Mouse (Mus musculus) forebrain, embryonic 10.5 days (tissue): ENCODE results near the gene Oas1c. TPM values are rescaled to one million over a fixed set of nuclear protein-coding genes. Genes with fewer than 3 reads are reported as not detected.
"Not testable (repeated sequence)": the region's sequence is repeated elsewhere in the genome, so short reads cannot be mapped to it uniquely, and the experiment has no call there.

Source experiments
- DNase-seq: peaks from one replicate; pipeline ENCODE4 v3.0.0-alpha.2; 2017; ENCODE audit warnings: low spot score; ENCODE audit errors: extremely low spot score
- H3K27ac ChIP-seq: fragments of 300-500 bp; sonication (generic); 2 replicates; pipeline ENCODE4 v1.5.1; 2016; ENCODE audit warnings: mild to moderate bottlenecking
- H3K27me3 ChIP-seq: fragments of 300-500 bp; sonication (generic); 2 replicates; pipeline ENCODE4 v1.6.1; 2016; ENCODE audit warnings: mild to moderate bottlenecking; ENCODE audit not compliant: poor library complexity, severe bottlenecking
- H3K36me3 ChIP-seq: fragments of 300-500 bp; sonication (generic); replicated peaks from 2 replicates; pipeline ENCODE4 v1.6.1; 2016; ENCODE audit warnings: mild to moderate bottlenecking, moderate library complexity
- H3K4me1 ChIP-seq: fragments of 300-500 bp; sonication (generic); 2 replicates; pipeline ENCODE4 v1.6.1; 2016
- H3K4me3 ChIP-seq: fragments of 300-500 bp; sonication (generic); 2 replicates; pipeline ENCODE4 v1.5.1; 2016; ENCODE audit warnings: mild to moderate bottlenecking, moderate library complexity
- H3K9me3 ChIP-seq: fragments of 300-500 bp; sonication (generic); 2 replicates; pipeline ENCODE4 v1.6.1; 2016; ENCODE audit warnings: mild to moderate bottlenecking, moderate library complexity
- WGBS: fragments of 180-500 bp; shearing (Covaris S2); methylation state at CpG from one replicate; pipeline ENCODE4 v1.1.7; 2016; 5-methylcytosine and 5-hydroxymethylcytosine counted together
- polyA plus RNA-seq: library from polyadenylated mRNA; unstranded; fragments of >200 nt; fragmentation: Nextera tagmentation; extraction: Ambion mirVana; gene quantifications from 2 replicates; pipeline ENCODE4 v1.2.1, GENCODE M21; 2016

Oas1c gene
- polyA plus RNA-seq, 1 experiment from 2014 or later, result 0.41 TPM

DNA sequence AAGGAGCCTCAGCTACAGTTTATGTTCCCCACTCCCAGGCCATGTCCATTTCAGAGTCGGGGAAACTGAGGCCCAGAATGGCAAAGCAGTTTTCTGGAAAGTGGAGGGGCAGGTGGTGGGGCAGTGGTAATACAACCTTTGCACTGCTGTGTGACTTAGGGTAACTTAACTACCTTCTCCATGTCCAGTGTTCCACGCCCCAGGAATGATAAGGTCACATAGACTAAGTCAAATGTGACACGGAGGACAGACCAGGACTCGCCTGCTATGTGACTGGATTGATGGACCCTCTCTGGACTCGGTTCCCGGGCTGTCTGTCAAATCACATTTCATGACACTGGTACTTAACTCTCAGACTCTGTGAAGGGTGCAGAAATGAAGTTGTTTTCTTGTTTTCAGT is 709 bp upstream of the Oas1c start:
- Histone ChIP-seq H3K4me3 (peak overlapping the region; percentile 41), H3K4me1 (peaks cover 22% of the 10 kb centered on the region), H3K27ac (peak overlapping the region; percentile 77; the same call in 1 of the 2 replicates), H3K27me3 (no peaks in the 10 kb centered on the region), H3K36me3 (no peaks in the 10 kb centered on the region), H3K9me3 (no peaks in the 10 kb centered on the region)
- 83% methylated on average over 6 of the region's 6 CpGs for WGBS
- DNase-seq, result no peak

- Histone ChIP-seq H3K4me3 (no peak overlapping the region), H3K27me3 (no peaks in the 10 kb centered on the region), H3K4me1 (peaks cover 22% of the 10 kb centered on the region), H3K36me3 (no peaks in the 10 kb centered on the region), H3K27ac (no peak overlapping the region), H3K9me3 (no peaks in the 10 kb centered on the region)
- WGBS, result 51% methylated on average over 6 of the region's 6 CpGs
- no peak for DNase-seq
These were observed 3.1 kb downstream of the Oas1c start for GRCm38 (mm10) chr5:120809171-120809570.

DNA sequence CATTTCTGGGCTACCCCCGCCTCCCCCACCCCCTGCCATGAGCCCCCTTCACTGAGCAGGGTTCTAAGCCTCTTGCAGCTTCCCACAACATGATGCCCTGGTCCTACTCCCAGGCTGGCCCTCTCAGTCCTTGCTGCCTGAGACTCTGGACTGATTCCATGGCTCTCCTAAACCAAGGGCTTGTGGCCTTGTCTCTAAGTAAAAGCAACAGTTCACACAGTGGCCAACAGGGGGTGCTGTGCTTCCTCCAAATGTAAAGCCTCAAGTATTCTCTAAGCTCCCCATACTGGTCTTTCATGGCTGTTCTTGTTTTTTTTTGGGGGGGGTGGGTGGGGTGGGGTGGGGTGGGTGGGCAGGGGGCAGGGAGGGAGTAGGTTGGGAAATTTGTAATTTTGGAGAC is 5.9 kb downstream of the Oas1c start:
- no peak overlapping the region for H3K4me3 ChIP-seq
- no peaks in the 10 kb centered on the region for H3K27me3 ChIP-seq
- H3K27ac ChIP-seq, result no peak overlapping the region
- 82% methylated on average over 1 of the region's 1 CpGs for WGBS
- H3K4me1 ChIP-seq, result peaks cover 8% of the 10 kb centered on the region
- no peaks in the 10 kb centered on the region for H3K9me3 ChIP-seq
- no peaks in the 10 kb centered on the region for H3K36me3 ChIP-seq
- peak; percentile 62 for DNase-seq

GRCm38 (mm10) chr5:120803596-120803995 is 8.7 kb downstream of the Oas1c start:
- Histone ChIP-seq H3K4me1 (no peaks in the 10 kb centered on the region), H3K9me3 (no peaks in the 10 kb centered on the region), H3K36me3 (no peaks in the 10 kb centered on the region), H3K27me3 (no peaks in the 10 kb centered on the region), H3K27ac (no peak overlapping the region), H3K4me3 (no peak overlapping the region)
- no peak for DNase-seq
- 71% methylated on average over 2 of the region's 2 CpGs for WGBS

DNA sequence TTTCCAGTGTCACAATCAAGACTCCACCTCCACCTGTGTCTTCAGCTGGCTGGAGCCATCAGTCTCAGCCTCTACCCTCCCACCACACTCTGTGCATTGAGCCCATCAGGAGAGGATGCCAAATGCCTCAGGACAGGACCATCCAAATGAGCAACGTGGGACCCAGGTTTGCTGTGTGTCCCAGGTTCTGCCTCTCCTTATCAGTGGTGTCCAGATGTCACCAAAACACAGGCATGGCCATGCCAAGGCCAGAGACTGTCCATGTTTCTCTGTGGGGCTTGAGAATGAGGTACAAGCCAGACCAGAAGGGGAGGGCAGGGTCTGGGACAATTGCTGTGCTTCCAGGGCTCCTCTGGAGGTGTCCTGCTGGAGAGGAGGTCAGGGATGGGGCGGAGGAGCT is 13.4 kb downstream of the Oas1c start:
- not testable (repeated sequence) for H3K27ac ChIP-seq, DNase-seq, H3K27me3 ChIP-seq, H3K9me3 ChIP-seq, H3K36me3 ChIP-seq, H3K4me1 ChIP-seq, H3K4me3 ChIP-seq
- WGBS, result 57% methylated on average over 2 of the region's 2 CpGs

GRCm38 (mm10) chr5:120798147-120798546 is 14.2 kb downstream of the Oas1c start:
- not testable (repeated sequence) for H3K27ac ChIP-seq, H3K36me3 ChIP-seq, H3K27me3 ChIP-seq, H3K4me1 ChIP-seq, DNase-seq, H3K9me3 ChIP-seq, H3K4me3 ChIP-seq
- 81% methylated on average over 5 of the region's 5 CpGs for WGBS

GRCm38 (mm10) chr5:120795480-120796034 is 16.8 kb downstream of the Oas1c start, which contains the start of gene Oas1e:
Gene Oas1e (minus strand): TSS chr5:120795530.
- DNase-seq, H3K9me3 ChIP-seq, H3K36me3 ChIP-seq, H3K4me1 ChIP-seq, H3K27ac ChIP-seq, H3K4me3 ChIP-seq, H3K27me3 ChIP-seq: not testable (repeated sequence)
- WGBS, result 72% methylated on average over 8 of the region's 9 CpGs

- no peak overlapping the region for H3K27ac ChIP-seq
- DNase-seq, result peak; percentile 44
- H3K36me3 ChIP-seq, result no peaks in the 10 kb centered on the region
- 38% methylated on average over 2 of the region's 2 CpGs for WGBS
- no peaks in the 10 kb centered on the region for H3K9me3 ChIP-seq
- no peaks in the 10 kb centered on the region for H3K4me1 ChIP-seq
- no peaks in the 10 kb centered on the region for H3K27me3 ChIP-seq
- H3K4me3 ChIP-seq, result no peak overlapping the region
These were observed 19.3 kb downstream of the Oas1c start for GRCm38 (mm10) chr5:120793043-120793442.

DNA sequence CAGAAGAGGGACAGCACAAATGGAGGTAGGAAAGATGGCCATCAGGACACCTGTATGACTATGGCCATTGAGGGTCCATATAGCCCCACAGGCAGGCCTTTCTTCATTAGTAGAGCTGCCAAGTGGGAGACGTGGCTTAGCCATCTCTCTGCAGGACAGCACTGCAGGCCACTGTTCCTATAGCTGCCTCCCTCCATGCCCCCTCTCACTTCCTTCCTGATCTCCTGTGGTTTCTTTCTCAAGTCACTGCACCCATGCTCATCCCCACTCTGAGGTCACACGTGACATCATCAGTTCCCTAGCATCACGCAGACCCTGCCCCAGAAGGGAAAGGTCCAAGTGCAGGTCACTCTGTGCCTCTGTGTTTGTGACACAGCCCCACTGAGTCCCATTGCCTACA is 25.3 kb downstream of the Oas1c start:
- H3K27me3 ChIP-seq, result no peaks in the 10 kb centered on the region
- H3K27ac ChIP-seq, result no peak overlapping the region
- no peaks in the 10 kb centered on the region for H3K4me1 ChIP-seq
- H3K36me3 ChIP-seq, result no peaks in the 10 kb centered on the region
- no peak overlapping the region for H3K4me3 ChIP-seq
- WGBS, result 79% methylated on average over 3 of the region's 3 CpGs
- H3K9me3 ChIP-seq, result no peaks in the 10 kb centered on the region
- DNase-seq, result no peak

DNA sequence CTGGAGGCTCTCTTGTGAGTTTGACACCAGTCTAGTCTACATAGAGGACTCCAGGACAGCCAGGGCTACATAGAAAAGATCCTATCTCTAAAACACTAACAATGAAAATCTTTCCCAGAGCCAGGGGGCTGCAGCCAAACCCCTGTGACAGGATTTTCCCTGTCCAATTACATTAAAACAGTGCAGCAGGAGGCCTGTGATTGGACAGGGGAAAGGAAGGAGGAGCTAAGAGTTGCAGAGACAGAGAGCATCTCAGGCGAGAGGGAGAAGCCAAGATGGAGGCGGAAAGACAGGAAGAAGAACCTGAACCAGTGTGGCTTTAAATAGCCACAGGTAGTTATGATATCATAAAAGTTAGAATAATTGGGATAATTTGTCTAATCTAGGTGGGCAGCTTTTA is 29.9 kb downstream of the Oas1c start:
- no peaks in the 10 kb centered on the region for H3K4me1 ChIP-seq
- DNase-seq, result no peak
- no peaks in the 10 kb centered on the region for H3K27me3 ChIP-seq
- H3K36me3 ChIP-seq, result no peaks in the 10 kb centered on the region
- no peak overlapping the region for H3K4me3 ChIP-seq
- H3K27ac ChIP-seq, result no peak overlapping the region
- 81% methylated on average over 2 of the region's 2 CpGs for WGBS
- no peaks in the 10 kb centered on the region for H3K9me3 ChIP-seq

DNA sequence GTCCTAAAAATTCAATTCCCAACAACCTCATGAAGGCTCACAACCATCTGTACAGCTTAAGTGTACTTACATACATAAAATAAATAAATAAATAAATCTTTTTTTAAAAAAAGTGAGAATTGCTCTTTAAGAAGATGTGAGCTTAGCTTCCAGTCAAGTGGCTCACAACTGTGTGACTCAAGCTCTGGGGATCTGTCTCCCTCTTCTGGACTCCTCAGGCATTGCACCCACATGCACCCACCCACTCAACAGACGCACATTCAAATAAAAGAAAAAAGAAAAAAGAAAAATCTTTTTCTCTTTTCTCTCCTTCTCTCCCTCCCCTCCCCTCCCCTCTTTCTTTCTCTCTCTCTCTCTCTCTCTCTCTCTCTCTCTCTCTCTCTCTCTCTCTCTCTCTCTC is 30.7 kb downstream of the Oas1c start:
- no peak for DNase-seq
- peaks cover 2% of the 10 kb centered on the region; the same call in 1 of the 2 replicates for H3K4me1 ChIP-seq
- no peaks in the 10 kb centered on the region for H3K9me3 ChIP-seq
- no peak overlapping the region for H3K4me3 ChIP-seq
- no peaks in the 10 kb centered on the region for H3K36me3 ChIP-seq
- no peak overlapping the region for H3K27ac ChIP-seq
- no peaks in the 10 kb centered on the region for H3K27me3 ChIP-seq
- WGBS, result 100% methylated on average over 1 of the region's 1 CpGs

DNA sequence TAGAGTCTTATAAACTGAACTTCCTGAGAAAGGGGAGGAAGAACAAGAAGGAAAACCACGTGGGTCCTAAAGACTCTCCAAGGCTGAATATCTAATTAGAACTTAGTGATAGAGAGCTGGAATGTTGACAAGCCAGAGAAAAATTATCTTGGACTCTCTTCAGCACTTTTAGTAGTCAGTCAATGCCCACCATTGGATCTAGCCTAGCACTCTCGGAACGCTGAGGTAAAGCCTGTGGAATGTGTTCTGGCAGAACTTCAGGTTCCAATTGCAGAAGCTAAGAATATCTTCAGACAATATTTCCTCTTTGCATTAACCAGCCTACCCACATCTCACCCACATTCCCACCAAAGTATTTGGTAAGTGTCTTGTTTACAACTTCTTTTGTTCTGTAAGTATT is 32.4 kb downstream of the Oas1c start:
- H3K4me1 ChIP-seq, result peaks cover 7% of the 10 kb centered on the region; the same call in 1 of the 2 replicates

DNA sequence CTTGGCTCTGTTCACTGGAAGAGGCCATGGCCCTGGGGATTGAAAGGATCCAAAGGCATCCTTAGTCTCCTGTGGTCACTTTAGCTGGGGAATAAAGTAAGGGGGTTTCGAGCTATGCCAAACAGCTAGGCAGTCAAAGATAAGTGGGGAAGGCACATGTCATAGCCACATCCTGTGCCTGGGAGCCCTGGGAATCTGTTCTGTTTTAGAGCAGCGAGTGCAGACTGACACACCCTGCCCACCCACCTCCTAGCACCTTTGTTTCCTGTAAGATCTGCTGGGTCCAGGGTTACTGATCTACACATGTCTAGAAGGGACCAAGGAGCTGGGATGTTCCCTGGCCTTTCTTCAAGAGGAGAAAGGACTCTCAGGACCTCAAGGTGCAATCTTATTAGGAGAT is 33.4 kb downstream of the Oas1c start:
- Histone ChIP-seq H3K27me3 (no peaks in the 10 kb centered on the region), H3K36me3 (no peaks in the 10 kb centered on the region), H3K4me1 (peaks cover 7% of the 10 kb centered on the region; the same call in 1 of the 2 replicates), H3K4me3 (no peak overlapping the region), H3K27ac (no peak overlapping the region), H3K9me3 (no peaks in the 10 kb centered on the region)
- WGBS, result 85% methylated on average over 2 of the region's 2 CpGs
- no peak for DNase-seq

More for the DNA sequence above, 32.4 kb downstream of the Oas1c start:
- H3K9me3 ChIP-seq, result no peaks in the 10 kb centered on the region
- H3K27me3 ChIP-seq, result no peaks in the 10 kb centered on the region
- WGBS, result 61% methylated on average over 3 of the region's 3 CpGs
- no peaks in the 10 kb centered on the region for H3K36me3 ChIP-seq
- H3K27ac ChIP-seq, result no peak overlapping the region
- no peak overlapping the region for H3K4me3 ChIP-seq
- DNase-seq, result no peak

DNA sequence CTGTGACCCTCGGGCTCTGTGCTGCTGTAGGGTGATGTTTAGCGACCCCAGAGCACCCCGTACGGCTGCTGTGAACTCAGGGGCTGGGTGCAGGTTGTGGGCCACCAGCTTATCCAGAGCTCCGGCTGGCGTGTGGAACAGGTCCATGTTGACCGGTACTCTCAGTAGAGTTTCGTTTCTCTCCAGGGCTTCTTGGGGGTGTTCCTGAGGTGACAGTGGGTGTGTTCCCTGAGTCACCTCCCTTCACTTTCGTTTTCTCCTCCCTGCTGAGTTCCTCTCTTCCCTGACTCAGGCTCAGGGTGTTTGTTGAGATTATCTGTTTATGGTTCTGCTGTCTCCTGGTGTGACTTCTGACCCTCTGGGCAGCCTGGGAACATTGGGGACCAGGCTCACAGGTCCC is 34.8 kb downstream of the Oas1c start, which contains the start of gene Oas3:
Oas3 (minus strand) TSS at position 184 of the 400 bp plus-strand sequence.
- Histone ChIP-seq H3K27ac (no peak within 1 kb of the TSS), H3K27me3 (no peaks in the 10 kb centered on the region), H3K9me3 (no peaks in the 10 kb centered on the region), H3K36me3 (no peaks in the 10 kb centered on the region), H3K4me1 (peaks cover 7% of the 10 kb centered on the region; the same call in 1 of the 2 replicates), H3K4me3 (no peak within 1 kb of the TSS)
- 88% methylated on average over 9 of the region's 9 CpGs for WGBS
- DNase-seq, result no peak
